Comparison of ENCODE assay signal across 17 mouse cellular contexts in the genomic region with DNA sequence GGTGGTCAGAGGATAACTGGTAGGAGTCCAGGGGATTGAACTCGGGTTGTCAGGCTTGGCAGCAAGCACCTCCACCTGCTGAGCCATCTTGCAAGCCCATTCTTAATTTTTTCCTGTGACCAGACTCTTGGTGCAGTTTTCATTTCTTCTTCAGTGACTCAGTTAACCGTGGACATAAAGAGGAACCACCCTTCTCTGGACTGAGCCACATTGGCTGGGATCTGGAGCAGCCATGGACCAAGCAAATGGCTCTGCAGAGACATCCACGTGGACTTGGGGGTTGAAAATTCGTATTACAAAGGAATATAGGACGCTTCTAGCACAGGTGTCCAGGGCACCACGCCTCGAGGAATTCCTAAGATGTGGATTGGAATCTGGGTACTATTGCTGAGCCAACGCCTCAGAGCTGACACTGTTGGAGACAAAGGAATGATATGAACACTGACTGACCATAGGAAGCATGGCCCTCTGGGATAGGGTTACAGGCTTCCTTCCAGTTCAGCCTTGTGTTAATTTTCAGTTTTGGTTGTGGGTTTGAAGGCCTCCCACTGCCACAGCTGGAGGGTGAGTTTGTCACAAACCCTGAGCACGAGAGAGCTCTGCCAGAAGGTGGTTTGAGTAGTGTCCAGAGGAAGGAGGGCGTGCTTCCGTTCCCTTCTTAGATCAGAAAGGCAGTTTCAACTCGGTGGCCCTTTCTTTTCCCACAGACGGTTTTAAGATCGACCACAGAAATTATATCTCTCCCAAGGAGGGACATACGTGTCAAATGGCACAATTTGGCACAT. TPM values are rescaled to one million over a fixed set of nuclear protein-coding genes. Genes with fewer than 3 reads are reported as not detected.
DNase-seq lines count a peak whose midpoint lies in the region; ATAC-seq and TF ChIP-seq lines count a peak whose summit lies in the region.
"Had no signal": no experiment of that assay in that cellular context is flagged by ENCODE, and none has a peak within 500 bp of the region (broad histone marks: within the 10 kb centered on the region; RNA-seq: fewer than 3 reads in every experiment).

No protein-coding gene starts in this region.

- H3K79me2 ChIP-seq in heart, adult 2 months (replicated peaks; ENCODE audit: control insufficient read depth, insufficient read depth, low read length), result no peaks in the 10 kb centered on the region

- no peak for TF ChIP-seq POLR2A in heart, adult 2 months (IDR thresholded peaks at IDR 0.05; ENCODE audit: insufficient read depth, low read depth, low read length)

- no peak for DNase-seq in heart, adult 2 months
- DNase-seq in heart, postnatal 25 days (ENCODE audit: low spot score), result no peak
- DNase-seq in spleen, postnatal 36 days (ENCODE audit: low spot score in 2 of 2), result peak; percentile 33 to 45
- DNase-seq in spleen, adult 18-20 months, result no peak
- DNase-seq in liver, embryonic 14.5 days (ENCODE audit: low read depth in 3 of 3, low spot score in 3 of 3), result no peak
- peak; percentile 46 for DNase-seq in splenic B cell, adult 2 months (ENCODE audit: low read depth, low spot score)
- no peak for DNase-seq in right cerebral cortex, postnatal 14 days
- DNase-seq in embryo, embryonic 11 days, result no peak
- DNase-seq: adrenal gland, postnatal 14 days; cerebellum, postnatal 14 days; forebrain, postnatal 0 days; gastrocnemius, postnatal 36 days; layer of hippocampus, adult 9-11 months; left cerebral cortex, postnatal 4 days; lung, postnatal 10 days; right cerebral cortex, postnatal 4 days had no signal

- H3K9me3 ChIP-seq in liver, embryonic 14.5 days (ENCODE audit: control insufficient read depth, low read length), result no peaks in the 10 kb centered on the region

- peak overlapping the region; percentile 36; the same call in 1 of the 2 replicates for H3K27ac ChIP-seq in heart, adult 2 months
- H3K27ac ChIP-seq in liver, embryonic 14.5 days, result no peak overlapping the region
- H3K27ac ChIP-seq: hindbrain, postnatal 0 days had no signal

- H3K27me3 ChIP-seq in heart, adult 2 months (ENCODE audit: control insufficient read depth, insufficient read depth, low read length), result no peaks in the 10 kb centered on the region
- no peaks in the 10 kb centered on the region for H3K27me3 ChIP-seq in liver, embryonic 14.5 days (ENCODE audit: control insufficient read depth, insufficient read depth, low read length)
- H3K27me3 ChIP-seq in splenic B cell, adult 2 months (ENCODE audit: control insufficient read depth, insufficient read depth, low read length, poor library complexity, severe bottlenecking), result no peaks in the 10 kb centered on the region

- H3K36me3 ChIP-seq in heart, adult 2 months (ENCODE audit: control insufficient read depth, insufficient read depth, low read length), result peaks cover 2% of the 10 kb centered on the region; the same call in 1 of the 2 replicates
- no peaks in the 10 kb centered on the region for H3K36me3 ChIP-seq in liver, embryonic 14.5 days (replicated peaks; ENCODE audit: control insufficient read depth, insufficient read depth, low read depth)
- no peaks in the 10 kb centered on the region; the same call in 1 of the 2 replicates for H3K36me3 ChIP-seq in splenic B cell, adult 2 months (ENCODE audit: control insufficient read depth, insufficient read depth, low read length, poor library complexity, severe bottlenecking)

- no peak for TF ChIP-seq CTCF in heart, adult 2 months (IDR thresholded peaks at IDR 0.05)
- no peak for TF ChIP-seq CTCF in liver, embryonic 14.5 days (IDR thresholded peaks at IDR 0.05; ENCODE audit: low read depth)

- no peak overlapping the region for H3K4me3 ChIP-seq in heart, adult 2 months
- H3K4me3 ChIP-seq in liver, embryonic 14.5 days (ENCODE audit: insufficient read depth in 1 of 2, low read depth in 2 of 2, low read length in 2 of 2), result no peak overlapping the region

- intact Hi-C loops in heart, adult 2 months (cut with DNase I), result loop anchor here (5.0 kb wide), 1 partner anchor 37 kb away; a partner anchor contains a TSS
- intact Hi-C loops in heart, postnatal 25 days (cut with DNase I), result loop anchor here (5.0 kb wide), 1 partner anchor 37 kb away; a partner anchor contains a TSS

- ATAC-seq in liver, embryonic 14.5 days (ENCODE audit: insufficient read depth), result peak; percentile 28; the same call in 1 of the 2 replicates
- ATAC-seq: forebrain, postnatal 0 days; hindbrain, postnatal 0 days had no signal

- no peaks in the 10 kb centered on the region; the same call in 1 of the 2 replicates for H3K4me1 ChIP-seq in heart, adult 2 months (ENCODE audit: control insufficient read depth, insufficient read depth, low read length)
- peaks cover 3 to 7% of the 10 kb centered on the region in 2 experiments; a peak in 2 of 4 replicates for H3K4me1 ChIP-seq in liver, embryonic 14.5 days (replicated peaks; ENCODE audit: control insufficient read depth in 2 of 2, insufficient read depth in 2 of 2, low read length in 1 of 2)

- 63% methylated on average over 15 of the region's 15 CpGs for WGBS in heart, adult 2 months
- 35% methylated on average over 15 of the region's 15 CpGs for WGBS in liver, embryonic 14.5 days (ENCODE audit: insufficient replicate concordance)

- no peak for TF ChIP-seq EP300 in heart, adult 2 months (IDR thresholded peaks at IDR 0.05; ENCODE audit: insufficient read depth, low read depth, low read length)
- no peak for TF ChIP-seq EP300 in liver, embryonic 14.5 days (IDR thresholded peaks at IDR 0.05; ENCODE audit: low read depth)

- no peak overlapping the region for H3K4me2 ChIP-seq in liver, embryonic 14.5 days (ENCODE audit: low read depth)

- no peak overlapping the region for H3K9ac ChIP-seq in heart, adult 2 months (ENCODE audit: low read depth, low read length)
- no peak overlapping the region for H3K9ac ChIP-seq in liver, embryonic 14.5 days (replicated peaks)
- H3K9ac ChIP-seq: forebrain, postnatal 0 days had no signal

RNA-seq across cellular contexts. Expression of a gene that starts 39.0 kb away (rescaled TPM):
- total RNA-seq in heart, adult 2 months (2021), result 1 to 10 TPM; 4.7 to 5.5 TPM
- 1.9 and 3.6 TPM in 2 replicates for polyA plus RNA-seq in heart, adult 2 months (2012; rRNA removed)
- 1 to 10 TPM; 6.0 to 7.9 TPM for total RNA-seq in heart, postnatal 25 days (2021)
- polyA plus RNA-seq in liver, embryonic 14.5 days (2012; rRNA removed), result 1.2 and 1.6 TPM in 2 replicates
- 2.2 and 2.5 TPM in 2 replicates for polyA plus RNA-seq in liver, embryonic 14.5 days (2014; fragmentation: Nextera tagmentation; extraction: Ambion mirVana)

RNA-seq across cellular contexts. Expression of a gene that starts 43.3 kb away (rescaled TPM):
- 1 to 10 TPM; 9.7 to 9.8 TPM for total RNA-seq in heart, adult 2 months (2021)
- polyA plus RNA-seq in heart, adult 2 months (2012; rRNA removed), result 6.2 and 11.8 TPM in 2 replicates
- 10 to 100 TPM in 1 of 2 experiments, 1 to 10 TPM in 1; 9.3 to 10.9 TPM for total RNA-seq in heart, postnatal 25 days (2021)
- polyA plus RNA-seq in liver, embryonic 14.5 days (2012; rRNA removed), result 4.9 and 8.1 TPM in 2 replicates
- polyA plus RNA-seq in liver, embryonic 14.5 days (2014; fragmentation: Nextera tagmentation; extraction: Ambion mirVana), result 16.7 and 17.0 TPM in 2 replicates

Comparison
In these comparisons a context has a peak if more than half of its experiments do, and no peak if none do; other contexts are left out.
1. DNase-seq: peak in spleen, postnatal 36 days (2 of 2) and splenic B cell, adult 2 months (single experiment); none in heart, adult 2 months (0 of 2), heart, postnatal 25 days (single experiment), spleen, adult 18-20 months (0 of 2), liver, embryonic 14.5 days (0 of 3), right cerebral cortex, postnatal 14 days (single experiment) and embryo, embryonic 11 days (single experiment).